Mouse (Mus musculus) liver, postnatal 0 days (tissue): ENCODE measurements around the gene Ggn.
A peak's percentile ranks its signal among the peaks of the same experiment; 100 is the strongest.

Source experiments
- CTCF ChIP-seq: sonication (generic); IDR thresholded peaks from 2 replicates; pipeline ENCODE4 v1.5.1; 2016; ENCODE audit warnings: antibody characterized with exemption, low read depth
- EP300 ChIP-seq: IDR thresholded peaks from 2 replicates; pipeline ENCODE4 v1.6.1; 2016; ENCODE audit warnings: antibody characterized with exemption, low read depth, mild to moderate bottlenecking

- peak; percentile 34 for TF ChIP-seq CTCF
- no peak for TF ChIP-seq EP300
Measured at GRCm38 (mm10) chr7:29155196-29155837, 14.7 kb upstream of the Ggn start.
